Mouse (Mus musculus): ENCODE data around the gene Tnfrsf14. TPM values are rescaled to one million over a fixed set of nuclear protein-coding genes. Genes with fewer than 3 reads are reported as not detected.

Tnfrsf14 gene
- total RNA-seq (2014; rRNA removed) (0.52 TPM in 1 of 2 replicates, not detected in the other), polyA plus RNA-seq (2015; fragmentation: Nextera tagmentation; extraction: Ambion mirVana) (0.16 and 0.29 TPM in 2 replicates)

DNA sequence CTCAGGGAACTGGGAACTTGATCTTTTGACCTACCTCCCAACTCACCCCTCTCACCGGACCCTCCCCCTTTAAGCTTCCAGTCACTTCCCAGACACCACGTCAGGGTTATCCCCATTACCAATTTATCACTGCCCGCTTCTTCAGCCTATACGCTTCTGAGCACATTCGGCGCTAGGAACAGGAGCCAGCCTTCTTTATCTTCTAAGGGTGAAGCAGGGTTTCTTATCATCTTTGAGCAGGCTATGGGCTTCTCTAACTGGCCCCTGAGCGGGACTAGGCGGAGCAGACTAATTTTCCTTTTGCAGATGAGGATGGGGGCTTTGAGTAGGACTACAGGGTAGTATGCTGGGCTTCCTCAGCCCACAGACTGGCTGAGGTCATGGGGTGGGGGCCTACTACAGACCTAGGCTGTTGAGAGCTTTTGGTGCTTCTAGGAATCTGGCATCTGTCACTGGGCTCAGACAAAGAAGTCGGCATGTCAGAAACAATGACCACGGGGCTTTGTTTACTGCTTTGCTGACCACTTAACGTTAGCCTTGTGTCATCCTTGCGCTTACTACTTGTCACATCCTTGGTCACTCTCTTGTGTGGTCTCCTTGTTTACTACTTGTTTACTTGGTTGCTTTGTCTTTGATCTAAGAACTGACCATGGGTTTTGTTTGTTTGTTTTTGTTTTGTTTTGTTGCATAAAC lies at the start of gene Tnfrsf14:
Gene Tnfrsf14, minus strand, starts transcription at position 169 of the 693 bp plus-strand sequence.
- no peak within 1 kb of the TSS for H3K4me2 ChIP-seq (ENCODE audit: low read depth, low read length)
- no peak within 1 kb of the TSS for H3K9ac ChIP-seq (replicated peaks; ENCODE audit: low read length)
- WGBS: 55% methylated on average over 12 of the region's 12 CpGs
- H3K36me3 ChIP-seq (ENCODE audit: insufficient read depth, low read length): no peaks in the 10 kb centered on the region
- ATAC-seq (no peak), DNase-seq (ENCODE audit: low spot score) (no peak)
- H3K27me3 ChIP-seq (ENCODE audit: insufficient read depth, low read length): no peaks in the 10 kb centered on the region
- H3K4me3 ChIP-seq (ENCODE audit: low read length): no peak within 1 kb of the TSS
- 0 out of 2 replicates have a peak, but pooled peaks cover 2% of the 10 kb centered on the region for H3K4me1 ChIP-seq (ENCODE audit: insufficient read depth, low read length)
- TF ChIP-seq CTCF (IDR thresholded peaks at IDR 0.05; ENCODE audit: low read depth): no peak
- H3K9me3 ChIP-seq (ENCODE audit: low read length): no peaks in the 10 kb centered on the region
- H3K27ac ChIP-seq: no peak within 1 kb of the TSS

DNA sequence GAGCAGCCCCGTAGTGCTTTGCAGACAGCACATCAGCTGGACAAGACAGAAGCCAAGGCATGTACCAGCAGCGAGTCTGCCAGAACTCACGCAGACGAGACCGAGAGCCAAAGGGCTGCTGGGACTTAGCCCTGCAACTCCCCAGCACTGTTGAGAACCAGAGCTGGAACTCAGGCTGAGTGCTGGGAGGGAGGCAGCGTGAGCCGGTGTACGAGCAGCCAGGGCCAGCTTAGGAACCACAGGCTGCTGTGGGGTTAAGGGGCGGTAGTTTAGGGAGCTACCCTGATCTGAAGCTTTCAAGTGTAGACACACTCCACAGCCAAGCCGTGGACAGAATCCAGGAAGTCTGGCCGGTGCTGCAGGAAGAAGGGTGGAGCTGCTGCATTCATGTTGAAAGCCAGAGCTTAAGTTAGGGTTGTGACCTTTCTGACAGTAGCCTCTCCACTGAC lies 45.8 kb upstream of the Tnfrsf14 start:
- Histone ChIP-seq H3K9me3 (ENCODE audit: low read length) (no peaks in the 10 kb centered on the region), H3K4me1 (ENCODE audit: insufficient read depth, low read length) (no peaks in the 10 kb centered on the region), H3K36me3 (ENCODE audit: insufficient read depth, low read length) (peaks cover 90% of the 10 kb centered on the region), H3K4me2 (ENCODE audit: low read depth, low read length) (no peak overlapping the region), H3K9ac (replicated peaks; ENCODE audit: low read length) (no peak overlapping the region), H3K4me3 (ENCODE audit: low read length) (no peak overlapping the region), H3K27me3 (ENCODE audit: insufficient read depth, low read length) (no peaks in the 10 kb centered on the region), H3K27ac (no peak overlapping the region)
- ATAC-seq (no peak), DNase-seq (ENCODE audit: low spot score) (no peak)
- no peak for TF ChIP-seq CTCF (IDR thresholded peaks at IDR 0.05; ENCODE audit: low read depth)
- WGBS: 78% methylated on average over 11 of the region's 11 CpGs

GRCm38 (mm10) chr4:154972546-154972945 lies 44.2 kb upstream of the Tnfrsf14 start:
- H3K9ac ChIP-seq (replicated peaks; ENCODE audit: low read length): no peak overlapping the region
- H3K27ac ChIP-seq: no peak overlapping the region
- H3K27me3 ChIP-seq (ENCODE audit: insufficient read depth, low read length): no peaks in the 10 kb centered on the region
- TF ChIP-seq CTCF (IDR thresholded peaks at IDR 0.05; ENCODE audit: low read depth): no peak
- no peak overlapping the region for H3K4me3 ChIP-seq (ENCODE audit: low read length)
- H3K4me2 ChIP-seq (ENCODE audit: low read depth, low read length): no peak overlapping the region
- H3K9me3 ChIP-seq (ENCODE audit: low read length): no peaks in the 10 kb centered on the region
- H3K36me3 ChIP-seq (ENCODE audit: insufficient read depth, low read length): peaks cover 77% of the 10 kb centered on the region
- 92% methylated on average over 12 of the region's 12 CpGs for WGBS
- ATAC-seq: no peak
- no peak for DNase-seq (ENCODE audit: low spot score)
- H3K4me1 ChIP-seq (ENCODE audit: insufficient read depth, low read length): no peaks in the 10 kb centered on the region

- Histone ChIP-seq H3K4me3 (ENCODE audit: low read length) (no peak overlapping the region), H3K27ac (no peak overlapping the region), H3K4me2 (ENCODE audit: low read depth, low read length) (no peak overlapping the region), H3K9ac (replicated peaks; ENCODE audit: low read length) (no peak overlapping the region), H3K9me3 (ENCODE audit: low read length) (no peaks in the 10 kb centered on the region), H3K36me3 (ENCODE audit: insufficient read depth, low read length) (peaks cover 31% of the 10 kb centered on the region), H3K27me3 (ENCODE audit: insufficient read depth, low read length) (no peaks in the 10 kb centered on the region), H3K4me1 (ENCODE audit: insufficient read depth, low read length) (peaks cover 12% of the 10 kb centered on the region)
- ATAC-seq (no peak), DNase-seq (ENCODE audit: low spot score) (peak; percentile 85)
- TF ChIP-seq CTCF (IDR thresholded peaks at IDR 0.05; ENCODE audit: low read depth): peak; percentile 68
- WGBS: 60% methylated on average over 5 of the region's 5 CpGs
Observed at GRCm38 (mm10) chr4:154967173-154967572, 38.8 kb upstream of the Tnfrsf14 start.

GRCm38 (mm10) chr4:154965856-154966255 lies 37.5 kb upstream of the Tnfrsf14 start:
- Histone ChIP-seq H3K4me1 (ENCODE audit: insufficient read depth, low read length) (peaks cover 12% of the 10 kb centered on the region), H3K4me2 (ENCODE audit: low read depth, low read length) (peak overlapping the region; percentile 84; the same call in 1 of the 2 replicates), H3K4me3 (ENCODE audit: low read length) (no peak overlapping the region), H3K36me3 (ENCODE audit: insufficient read depth, low read length) (peaks cover 19% of the 10 kb centered on the region), H3K27me3 (ENCODE audit: insufficient read depth, low read length) (no peaks in the 10 kb centered on the region), H3K27ac (no peak overlapping the region), H3K9ac (replicated peaks; ENCODE audit: low read length) (peak overlapping the region; percentile 58; the same call in 1 of the 2 replicates), H3K9me3 (ENCODE audit: low read length) (no peaks in the 10 kb centered on the region)
- ATAC-seq (no peak), DNase-seq (ENCODE audit: low spot score) (peak; percentile 3)
- 33% methylated on average over 3 of the region's 3 CpGs for WGBS
- no peak for TF ChIP-seq CTCF (IDR thresholded peaks at IDR 0.05; ENCODE audit: low read depth)

DNA sequence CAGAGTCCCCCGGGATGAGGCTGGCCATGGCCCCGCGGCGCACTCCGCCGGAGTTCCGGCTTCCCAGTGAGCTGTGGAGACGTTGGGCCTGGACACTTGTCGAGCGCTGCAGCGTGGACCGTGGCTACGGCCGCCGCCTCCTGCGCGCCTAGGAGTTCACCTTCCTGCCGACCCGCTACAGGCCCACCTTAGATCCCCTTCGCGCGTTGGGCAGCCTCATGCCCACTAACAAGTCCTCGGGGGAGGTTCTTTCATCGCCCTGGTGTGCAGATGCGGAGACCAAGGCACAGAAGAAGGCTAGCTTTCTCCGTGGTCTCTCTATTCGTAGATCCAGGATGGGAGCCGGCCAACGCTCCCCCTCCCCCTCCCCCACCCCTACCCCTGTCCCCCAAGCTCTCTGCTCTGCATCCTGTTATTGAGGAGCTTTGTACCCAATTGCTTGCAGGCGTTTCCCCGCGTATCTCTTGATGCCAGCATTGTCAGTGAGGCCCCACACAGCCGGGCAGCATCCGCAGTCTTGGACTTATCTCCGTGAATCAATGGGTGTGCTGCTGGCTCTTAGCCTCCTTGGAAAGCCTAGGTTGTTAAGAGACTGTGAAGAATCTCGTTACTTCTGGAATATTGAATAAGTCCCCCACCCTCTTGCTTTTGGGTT lies 36.3 kb upstream of the Tnfrsf14 start:
- peak; percentile 51 for DNase-seq (ENCODE audit: low spot score)

More for the DNA sequence above, 36.3 kb upstream of the Tnfrsf14 start:
- Histone ChIP-seq H3K4me1 (ENCODE audit: insufficient read depth, low read length) (peaks cover 21% of the 10 kb centered on the region), H3K9ac (replicated peaks; ENCODE audit: low read length) (peak overlapping the region; percentile 58), H3K9me3 (ENCODE audit: low read length) (no peaks in the 10 kb centered on the region), H3K4me3 (ENCODE audit: low read length) (peak overlapping the region; percentile 75), H3K4me2 (ENCODE audit: low read depth, low read length) (peak overlapping the region; percentile 84), H3K36me3 (ENCODE audit: insufficient read depth, low read length) (peaks cover 7% of the 10 kb centered on the region), H3K27ac (peak overlapping the region; percentile 88), H3K27me3 (ENCODE audit: insufficient read depth, low read length) (no peaks in the 10 kb centered on the region)
- WGBS: under 1% methylated on average over 36 of the region's 36 CpGs
- ATAC-seq: no peak
- no peak for TF ChIP-seq CTCF (IDR thresholded peaks at IDR 0.05; ENCODE audit: low read depth)

Data from hindbrain, postnatal 0 days (tissue).